ENCODE assay signal across 9 mouse cellular contexts in the genomic region with DNA sequence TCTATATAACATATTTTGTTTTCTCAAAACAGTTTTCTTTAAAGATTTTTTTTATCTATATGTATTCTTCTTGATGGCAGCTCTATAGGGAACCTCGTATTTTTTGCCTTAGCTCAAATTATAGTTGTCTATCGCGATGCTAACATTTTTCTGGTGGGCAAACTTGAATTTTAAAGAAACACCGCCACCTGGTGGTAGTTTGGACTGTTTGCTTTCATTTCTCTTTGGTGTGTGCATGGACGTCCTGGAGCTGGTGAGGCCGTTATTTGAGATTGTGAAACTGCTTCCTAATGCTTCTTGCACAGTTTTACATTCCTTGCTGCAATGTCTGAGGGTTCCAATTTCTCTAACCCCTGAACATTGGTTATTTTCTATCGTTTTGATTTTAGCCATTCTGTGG. TPM values are rescaled to one million over a fixed set of nuclear protein-coding genes. Genes with fewer than 3 reads are reported as not detected.
A peak's percentile ranks its signal among the peaks of the same experiment; 100 is the strongest.
DNase-seq lines count a peak whose midpoint lies in the region; ATAC-seq lines count a peak whose summit lies in the region.
"Had no signal": no experiment of that assay in that cellular context is flagged by ENCODE, and none has a peak within 500 bp of the region (broad histone marks: within the 10 kb centered on the region; RNA-seq: fewer than 3 reads in every experiment).

No protein-coding gene starts in this region.

- no peak overlapping the region for H3K27ac ChIP-seq in liver, embryonic 13.5 days
- H3K27ac ChIP-seq in stomach, embryonic 15.5 days = no peak overlapping the region
- H3K27ac ChIP-seq: embryonic facial prominence, embryonic 15.5 days had no signal

- 1% methylated on average over 7 of the region's 7 CpGs for WGBS in liver, embryonic 13.5 days (ENCODE audit: insufficient replicate concordance)
- WGBS in stomach, embryonic 15.5 days = 2% methylated on average over 7 of the region's 7 CpGs

- H3K27me3 ChIP-seq in liver, embryonic 13.5 days = no peaks in the 10 kb centered on the region
- H3K27me3 ChIP-seq in stomach, embryonic 15.5 days (replicated peaks) = no peaks in the 10 kb centered on the region
- H3K27me3 ChIP-seq: embryonic facial prominence, embryonic 15.5 days had no signal

- H3K9me3 ChIP-seq in liver, embryonic 13.5 days (replicated peaks) = 0 out of 2 replicates have a peak, but pooled peaks cover 4% of the 10 kb centered on the region
- no peaks in the 10 kb centered on the region for H3K9me3 ChIP-seq in stomach, embryonic 15.5 days
- H3K9me3 ChIP-seq: embryonic facial prominence, embryonic 15.5 days had no signal

- DNase-seq in 416B (ENCODE audit: low read depth) = peak; percentile 97
- peak; percentile 65 to 69 for DNase-seq in adrenal gland, adult 18-20 months (ENCODE audit: low spot score in 2 of 2)
- peak; percentile 81 for DNase-seq in embryo, embryonic 10 days (ENCODE audit: low spot score)
- DNase-seq in kidney, postnatal 10 days = peak; percentile 84
- DNase-seq in liver, embryonic 13.5 days = peak; percentile 65
- peak; percentile 89 for DNase-seq in naive thymus-derived CD4-positive, alpha-beta T cell, adult 2 months (ENCODE audit: low read depth)

- H3K9ac ChIP-seq in liver, embryonic 13.5 days = no peak overlapping the region
- no peak overlapping the region for H3K9ac ChIP-seq in stomach, embryonic 15.5 days
- H3K9ac ChIP-seq: embryonic facial prominence, embryonic 15.5 days had no signal

- peak; percentile 81 for ATAC-seq in granulocyte monocyte progenitor cell, adult 5-6 weeks (replicated peaks; ENCODE audit: poor library complexity, severe bottlenecking)
- peak; percentile 34; the same call in 1 of the 2 replicates for ATAC-seq in liver, embryonic 13.5 days (ENCODE audit: low read depth)
- peak; percentile 53; the same call in 1 of the 2 replicates for ATAC-seq in stomach, embryonic 15.5 days (ENCODE audit: insufficient read depth, low FRiP score, low read depth)

- no peaks in the 10 kb centered on the region for H3K36me3 ChIP-seq in liver, embryonic 13.5 days
- H3K36me3 ChIP-seq in stomach, embryonic 15.5 days = no peaks in the 10 kb centered on the region
- H3K36me3 ChIP-seq: embryonic facial prominence, embryonic 15.5 days had no signal

- H3K4me3 ChIP-seq in liver, embryonic 13.5 days (replicated peaks) = no peak overlapping the region
- no peak overlapping the region for H3K4me3 ChIP-seq in stomach, embryonic 15.5 days (replicated peaks)
- H3K4me3 ChIP-seq: embryonic facial prominence, embryonic 15.5 days had no signal

- H3K4me2 ChIP-seq in liver, embryonic 13.5 days = peak overlapping the region; percentile 36
- H3K4me2 ChIP-seq in stomach, embryonic 15.5 days = no peak overlapping the region
- H3K4me2 ChIP-seq: embryonic facial prominence, embryonic 15.5 days had no signal

- H3K4me1 ChIP-seq in liver, embryonic 13.5 days (replicated peaks) = peaks cover 37% of the 10 kb centered on the region
- no peaks in the 10 kb centered on the region for H3K4me1 ChIP-seq in stomach, embryonic 15.5 days
- H3K4me1 ChIP-seq: embryonic facial prominence, embryonic 15.5 days had no signal

RNA-seq across cellular contexts. Expression of gene Hsdl2, which starts 11.8 kb away (rescaled TPM):
- 100 to 1,000 TPM in 1 of 2 experiments, 10 to 100 TPM in 1; 69.3 to 117 TPM for total RNA-seq in adrenal gland, adult 18-20 months (2021)
- total RNA-seq in granulocyte monocyte progenitor cell, adult 5-6 weeks (2014; fragmentation: Nextera tagmentation) = 25.8 and 36.0 TPM in 2 replicates
- total RNA-seq in granulocyte monocyte progenitor cell, adult 5-6 weeks (2017) = 58.1 and 61.4 TPM in 2 replicates
- 18.2 and 23.8 TPM in 2 replicates for polyA plus RNA-seq in liver, embryonic 13.5 days (2015; fragmentation: Nextera tagmentation; extraction: Ambion mirVana)
- 21.9 and 23.8 TPM in 2 replicates for polyA plus RNA-seq in stomach, embryonic 15.5 days (2015; fragmentation: Nextera tagmentation; extraction: Ambion mirVana)

RNA-seq across cellular contexts. Expression of gene Ptbp3, which starts 20.4 kb away (rescaled TPM):
- total RNA-seq in adrenal gland, adult 18-20 months (2021) = 100 to 1,000 TPM in 1 of 2 experiments, 10 to 100 TPM in 1; 80.6 to 101 TPM
- 275 and 288 TPM in 2 replicates for total RNA-seq in granulocyte monocyte progenitor cell, adult 5-6 weeks (2014; fragmentation: Nextera tagmentation)
- total RNA-seq in granulocyte monocyte progenitor cell, adult 5-6 weeks (2017) = 260 and 270 TPM in 2 replicates
- 44.2 and 60.6 TPM in 2 replicates for polyA plus RNA-seq in liver, embryonic 13.5 days (2015; fragmentation: Nextera tagmentation; extraction: Ambion mirVana)
- polyA plus RNA-seq in stomach, embryonic 15.5 days (2015; fragmentation: Nextera tagmentation; extraction: Ambion mirVana) = 50.7 and 55.3 TPM in 2 replicates

RNA-seq across cellular contexts. Expression of gene E130308A19Rik, which starts 56.5 kb away (rescaled TPM):
- total RNA-seq in adrenal gland, adult 18-20 months (2021) = 10 to 100 TPM; 11.2 to 13.2 TPM
- total RNA-seq in granulocyte monocyte progenitor cell, adult 5-6 weeks (2014; fragmentation: Nextera tagmentation) = 6.6 and 10.5 TPM in 2 replicates
- 2.2 and 6.1 TPM in 2 replicates for total RNA-seq in granulocyte monocyte progenitor cell, adult 5-6 weeks (2017)
- 8.1 and 9.5 TPM in 2 replicates for polyA plus RNA-seq in liver, embryonic 13.5 days (2015; fragmentation: Nextera tagmentation; extraction: Ambion mirVana)
- 17.7 and 20.4 TPM in 2 replicates for polyA plus RNA-seq in stomach, embryonic 15.5 days (2015; fragmentation: Nextera tagmentation; extraction: Ambion mirVana)
